Mouse (Mus musculus) gastrocnemius, adult 8-10 months (tissue): ENCODE measurements around the gene Ankrd13a. TPM values are rescaled to one million over a fixed set of nuclear protein-coding genes. Genes with fewer than 3 reads are reported as not detected.

Experiments used
- DNase-seq, 2 experiments: peaks; one replicate each; pipeline ENCODE4 v3.0.0; 2022; ENCODE audit warnings: low spot score in 2 of 2
- total RNA-seq, 4 experiments: library from RNA; stranded (reverse); gene quantifications; 2 replicates each; pipeline ENCODE4 v1.2.4; 2022

Gene Ankrd13a
- total RNA-seq, 4 experiments from 2014 or later: 12.8 to 15.7 (median 14.4) TPM

- no peak for DNase-seq
Observed at GRCm38 (mm10) chr5:114796299-114797012, 22.0 kb downstream of the Ankrd13a start.

DNA sequence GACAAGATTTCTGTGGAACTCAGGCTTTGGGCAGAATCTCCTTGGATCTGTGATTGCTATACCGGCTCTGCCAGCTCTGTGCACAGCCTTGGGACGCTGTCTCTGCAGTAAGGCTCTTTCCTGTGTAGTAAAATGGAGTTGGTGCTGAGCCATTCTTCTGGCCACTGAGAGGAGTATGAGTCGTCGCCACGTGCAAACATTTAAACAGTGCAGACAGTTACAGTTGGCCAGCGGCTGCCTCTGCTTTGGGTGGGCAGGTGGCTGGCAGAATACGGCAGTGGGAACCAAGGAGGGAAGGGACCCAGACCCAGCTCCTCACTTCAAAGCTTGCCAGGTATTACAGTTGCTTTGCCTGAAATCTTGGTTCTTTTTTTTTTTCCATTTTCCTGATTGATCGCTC lies 22.8 kb downstream of the Ankrd13a start:
- no peak for DNase-seq

- no peak for DNase-seq
Observed at GRCm38 (mm10) chr5:114799848-114800247, 25.4 kb downstream of the Ankrd13a start.

DNA sequence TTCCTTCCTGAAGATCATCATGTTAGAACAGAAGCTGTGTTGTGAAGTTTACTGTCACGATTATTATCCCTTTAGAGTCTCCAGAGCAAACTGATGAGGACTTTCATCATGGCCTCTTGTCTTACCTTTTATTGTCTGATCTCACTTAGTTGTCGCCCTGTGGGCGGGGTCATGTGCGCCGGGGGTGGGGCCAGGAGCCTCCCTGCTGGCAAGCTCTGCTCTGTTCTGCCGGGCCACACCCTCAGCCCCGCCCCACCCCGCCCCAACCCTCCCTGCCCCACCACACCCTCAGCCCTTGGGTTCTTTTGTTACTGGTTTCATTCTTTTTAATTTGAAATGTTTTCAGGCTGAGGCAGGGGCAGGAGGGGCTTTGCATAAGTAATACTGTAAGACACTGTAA lies 26.6 kb downstream of the Ankrd13a start:
- no peak for DNase-seq

- DNase-seq: no peak
Observed at GRCm38 (mm10) chr5:114801841-114802240, 27.4 kb downstream of the Ankrd13a start.

DNA sequence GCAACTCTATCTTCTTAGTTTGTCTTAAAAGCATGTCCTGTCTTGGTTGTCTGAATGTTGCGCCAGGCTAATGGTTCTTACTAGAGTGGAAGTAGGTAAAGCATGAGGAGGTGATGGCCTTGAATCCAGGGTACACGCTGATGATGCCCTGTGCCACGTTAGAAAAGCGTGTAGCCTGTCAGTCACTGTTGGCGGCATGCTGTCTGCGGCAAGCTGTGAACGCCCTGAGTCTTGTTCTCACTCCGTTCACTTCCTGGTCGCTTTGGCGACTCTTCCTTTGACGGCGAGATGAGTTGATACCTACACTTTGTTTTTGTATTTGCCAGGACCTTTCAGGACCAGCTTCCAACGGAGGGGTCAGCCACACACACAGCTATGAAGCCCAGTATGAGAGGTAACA lies 28.8 kb downstream of the Ankrd13a start:
- no peak for DNase-seq

DNA sequence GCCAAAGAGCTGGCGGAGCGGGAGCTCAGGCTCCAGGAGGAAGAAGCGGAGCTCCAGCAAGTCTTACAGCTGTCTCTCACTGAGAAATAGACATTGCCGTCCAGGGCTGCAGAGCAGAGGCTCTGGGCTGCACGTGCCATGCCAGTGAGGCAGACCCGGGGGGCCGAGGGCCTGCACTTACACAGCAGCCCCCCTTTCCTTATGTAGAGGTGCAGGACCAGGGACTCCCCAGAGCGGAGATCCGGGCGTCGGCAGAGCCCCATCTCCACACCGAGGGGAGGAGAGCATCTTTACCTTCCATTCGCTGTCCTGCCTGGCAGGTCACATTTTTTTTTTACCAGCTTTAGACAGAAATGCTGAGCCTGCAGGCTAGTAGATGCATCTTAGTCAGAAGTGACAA lies 29.9 kb downstream of the Ankrd13a start:
- no peak for DNase-seq

GRCm38 (mm10) chr5:114804958-114805357 lies 30.5 kb downstream of the Ankrd13a start:
- no peak for DNase-seq

DNA sequence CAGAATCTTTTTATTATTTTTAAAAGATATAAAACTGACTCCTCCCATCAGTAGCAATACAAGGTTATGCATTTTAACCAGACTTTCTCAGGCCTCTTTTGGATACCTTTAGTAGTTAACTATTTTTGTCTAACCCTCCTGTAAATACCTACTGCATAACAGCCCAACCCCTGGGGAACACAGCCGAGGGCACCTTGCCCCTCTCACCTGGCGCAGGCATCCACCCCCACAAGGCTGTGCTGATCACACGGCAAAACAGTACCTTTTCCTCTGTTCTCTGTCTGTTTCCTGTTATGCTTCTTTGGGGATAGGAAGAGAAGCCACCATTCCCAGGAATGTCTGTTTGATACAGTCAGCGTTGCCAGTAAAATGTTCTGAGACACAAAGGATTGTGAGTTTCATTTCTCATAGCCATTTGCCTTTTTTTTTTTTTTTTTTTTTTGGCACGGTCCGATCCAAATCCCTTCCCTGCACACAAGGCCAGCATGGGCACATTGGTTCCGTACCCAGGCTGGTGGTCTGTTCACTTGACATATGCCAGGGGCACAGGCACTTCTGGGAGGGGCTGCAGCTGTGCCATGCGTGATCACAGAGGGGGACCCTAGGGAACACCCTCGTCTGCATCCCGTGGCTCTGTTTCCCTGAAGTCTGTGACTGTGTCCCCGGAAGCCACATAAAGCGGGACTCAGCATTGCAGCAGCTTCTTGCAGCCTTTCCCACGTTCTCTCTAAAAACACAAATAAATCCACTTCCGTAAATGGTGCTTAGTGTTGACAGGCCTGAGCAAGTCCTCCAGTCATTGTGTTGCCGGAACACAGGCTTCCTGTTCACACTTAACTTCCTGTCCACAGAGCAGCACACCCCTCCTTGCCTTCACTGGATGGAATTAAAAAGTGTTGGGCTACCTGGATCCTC lies 31.2 kb downstream of the Ankrd13a start:
- DNase-seq: no peak

DNA sequence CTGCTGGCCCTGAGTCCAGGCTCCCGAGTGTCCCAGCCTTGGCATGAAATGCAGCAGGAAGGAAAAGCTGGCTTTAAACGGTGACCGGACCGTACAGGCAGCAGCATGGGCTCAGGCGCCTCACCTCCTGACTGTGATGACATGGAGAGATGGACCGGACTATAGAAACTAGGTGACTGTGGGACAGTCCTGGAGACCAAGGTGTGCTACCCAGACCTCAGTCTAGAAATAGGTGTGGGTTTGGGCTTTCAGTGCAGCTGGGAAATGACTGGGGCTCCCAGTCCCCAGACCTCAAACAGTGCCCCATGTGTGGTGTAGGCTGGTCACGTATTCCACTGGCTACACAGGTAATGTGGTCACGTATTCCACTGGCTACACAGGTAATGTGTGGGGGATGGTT lies 32.2 kb downstream of the Ankrd13a start:
- no peak for DNase-seq

GRCm38 (mm10) chr5:114807063-114807462 lies 32.6 kb downstream of the Ankrd13a start:
- DNase-seq: no peak

GRCm38 (mm10) chr5:114807468-114807867 lies 33.0 kb downstream of the Ankrd13a start:
- DNase-seq: no peak

DNA sequence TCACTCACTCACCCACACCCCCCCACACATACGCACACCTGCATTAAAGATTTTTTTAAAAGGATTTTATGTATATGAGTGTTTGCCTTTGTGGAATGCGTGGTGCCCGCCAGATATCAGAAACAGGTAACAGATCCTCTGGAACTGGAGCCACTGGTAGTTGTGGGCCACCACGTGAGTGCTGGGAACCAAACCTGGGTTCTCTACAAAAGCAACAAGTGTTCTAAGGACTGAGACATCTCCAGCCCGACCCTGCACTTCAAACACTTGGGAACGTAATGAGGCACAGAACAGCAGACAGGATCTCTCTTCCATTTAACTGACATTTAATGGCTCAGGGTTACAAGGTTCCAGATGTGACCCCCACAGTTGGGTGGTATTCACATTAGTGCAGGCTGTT lies 33.4 kb downstream of the Ankrd13a start:
- no peak for DNase-seq

GRCm38 (mm10) chr5:114808385-114808784 lies 33.9 kb downstream of the Ankrd13a start:
- no peak for DNase-seq

- no peak for DNase-seq
Observed at GRCm38 (mm10) chr5:114809181-114809756, 34.8 kb downstream of the Ankrd13a start.

DNA sequence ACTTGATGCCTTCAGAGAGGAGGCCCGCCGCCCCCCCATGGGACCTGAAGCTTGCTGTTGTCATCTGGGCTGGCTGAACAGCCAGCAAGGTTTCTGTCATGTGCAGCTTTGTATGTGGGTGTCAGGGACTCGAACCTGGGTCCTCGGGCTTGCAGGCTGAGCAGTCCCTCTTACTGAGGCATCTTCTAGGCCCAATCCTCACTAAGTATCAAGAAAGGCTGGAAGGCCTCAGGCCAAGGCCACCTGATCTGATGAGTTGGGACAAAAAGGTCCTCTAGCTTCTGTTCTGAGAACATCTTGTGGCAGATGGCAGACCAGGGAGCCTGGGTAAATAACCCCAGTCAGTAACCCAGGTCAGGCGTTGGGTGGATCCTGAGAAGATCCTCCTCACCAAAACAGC lies 35.3 kb downstream of the Ankrd13a start:
- DNase-seq: no peak

DNA sequence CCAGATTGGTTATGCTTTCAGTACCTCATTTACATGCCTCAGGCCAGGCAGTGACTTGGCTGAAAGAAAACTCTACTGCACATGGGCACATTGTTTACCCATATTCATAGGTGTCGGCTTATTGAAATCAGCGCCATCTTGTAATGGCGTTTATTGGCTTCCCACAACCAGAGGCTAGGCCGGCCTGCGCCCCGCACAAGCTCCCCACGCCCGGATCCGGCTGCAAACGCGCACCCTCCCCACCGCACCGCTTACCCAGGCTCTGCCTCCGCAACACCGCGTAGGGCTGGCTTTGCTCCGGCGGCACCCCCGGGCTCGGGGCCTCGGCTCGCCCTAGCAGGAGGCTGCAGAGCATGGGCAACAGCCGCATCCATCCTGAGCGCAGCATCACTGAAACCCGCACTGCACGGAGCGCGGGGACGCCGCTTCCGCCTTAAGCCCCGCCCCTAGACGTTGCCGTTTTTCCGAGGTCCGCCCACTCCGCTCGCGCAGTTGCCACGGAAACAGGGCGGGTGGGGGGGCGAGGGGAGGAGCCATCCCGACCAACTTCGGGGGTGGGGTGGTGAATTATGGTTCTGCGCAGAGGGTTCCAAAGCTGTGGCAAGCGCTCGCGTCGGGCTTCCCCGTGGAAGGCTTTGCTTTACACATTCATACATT lies 39.2 kb downstream of the Ankrd13a start:
- DNase-seq: peak; percentile 32 to 62

DNA sequence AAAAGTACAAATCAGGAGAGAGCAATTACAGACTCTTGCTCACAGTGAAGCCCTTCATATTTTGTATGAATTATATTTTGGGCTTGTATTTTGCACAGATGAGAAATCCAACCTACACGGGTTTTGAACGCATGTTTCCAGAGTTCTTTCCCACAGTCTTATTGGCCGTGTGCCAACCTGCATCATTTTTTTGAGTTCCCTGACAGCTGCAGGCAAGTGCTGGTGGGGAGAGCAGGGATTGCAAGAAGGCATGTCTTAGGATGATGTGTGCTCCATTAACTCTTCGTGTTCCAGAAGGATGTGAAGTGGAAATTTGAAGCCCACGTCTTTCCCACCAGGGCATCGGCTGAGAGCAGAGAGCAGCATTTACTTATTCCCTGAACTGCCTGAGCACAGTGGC lies 42.1 kb downstream of the Ankrd13a start:
- no peak for DNase-seq

- no peak for DNase-seq
Observed at GRCm38 (mm10) chr5:114818124-114818523, 43.6 kb downstream of the Ankrd13a start.

DNA sequence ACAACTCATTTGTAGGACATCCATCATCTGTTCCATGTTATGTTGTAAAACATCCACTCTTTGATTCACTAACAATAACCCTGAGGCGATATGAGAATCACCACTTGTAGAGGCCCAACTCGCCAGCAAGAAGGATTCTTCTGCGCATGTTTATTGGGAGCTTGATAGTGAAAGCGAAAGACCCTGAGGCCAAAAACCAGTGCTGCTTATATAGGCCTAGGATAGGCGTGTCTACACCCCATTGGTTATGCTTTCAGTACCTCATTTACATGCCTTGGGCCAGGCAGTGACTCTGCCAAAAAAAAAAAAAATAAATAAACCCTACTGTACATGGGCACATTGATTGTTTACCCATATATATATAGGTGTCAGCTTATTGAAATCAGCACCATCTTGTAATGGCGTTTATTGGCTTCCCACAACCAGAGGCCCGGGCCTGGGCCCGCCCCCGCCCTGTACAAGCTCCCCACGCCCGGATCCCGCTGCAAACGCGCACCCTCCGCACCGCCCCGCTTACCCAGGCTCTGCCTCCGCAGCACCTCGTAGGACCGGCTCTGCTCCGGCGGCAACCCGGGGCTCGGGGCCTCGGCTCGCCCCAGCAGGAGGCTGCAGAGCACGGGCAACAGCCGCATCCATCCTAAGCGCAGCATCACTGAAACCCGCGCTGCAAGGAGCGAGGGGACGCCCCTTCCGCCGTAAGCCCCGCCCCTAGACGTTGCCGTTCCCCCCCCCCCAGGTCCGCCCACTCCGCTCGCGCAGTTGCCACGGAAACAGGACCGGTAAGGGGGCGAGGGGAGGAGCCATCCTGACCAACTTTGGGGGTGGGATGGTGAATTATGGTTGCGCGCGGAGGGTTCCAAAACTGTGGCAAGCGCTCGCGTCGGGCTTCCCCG lies 48.6 kb downstream of the Ankrd13a start, which contains the start of gene 1500011B03Rik:
TSS of gene 1500011B03Rik (minus strand) at position 673 of the 893 bp plus-strand sequence.
- peak in 1 of 2 experiments; percentile 8 for DNase-seq
